15 mouse cellular contexts compared by ENCODE assay signal in the genomic region with DNA sequence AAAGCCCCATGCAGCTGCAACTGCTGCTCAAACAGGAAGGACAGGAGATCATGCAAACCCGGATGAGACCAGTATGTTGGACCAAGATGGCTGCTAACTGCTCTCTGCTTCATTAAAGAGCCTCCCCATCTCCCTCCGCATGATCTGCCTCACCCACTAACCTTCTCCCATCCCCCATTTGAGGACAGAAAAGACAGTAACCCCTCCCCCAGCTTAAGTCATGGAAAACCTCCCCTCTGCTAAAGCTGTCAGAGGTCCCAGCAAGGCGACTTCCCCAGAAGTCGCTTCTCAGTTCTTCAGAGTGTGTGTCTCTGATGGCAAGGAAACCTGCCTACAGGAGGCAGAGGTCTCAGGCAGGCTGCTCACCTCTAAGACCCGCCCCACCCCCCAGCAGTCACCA. TPM values are rescaled to one million over a fixed set of nuclear protein-coding genes. Genes with fewer than 3 reads are reported as not detected.
A peak's percentile ranks its signal among the peaks of the same experiment; 100 is the strongest.
DNase-seq lines count a peak whose midpoint lies in the region; ATAC-seq and TF ChIP-seq lines count a peak whose summit lies in the region.
"Had no signal": no experiment of that assay in that cellular context is flagged by ENCODE, and none has a peak within 500 bp of the region (broad histone marks: within the 10 kb centered on the region; RNA-seq: fewer than 3 reads in every experiment).

No protein-coding gene starts in this region.

- H3K4me1 ChIP-seq in heart, embryonic 10.5 days, result peaks cover 25% of the 10 kb centered on the region
- H3K4me1 ChIP-seq in ES-E14 (ENCODE audit: control insufficient read depth in 2 of 2, insufficient read depth in 2 of 2, low read length in 2 of 2, poor library complexity in 1 of 2), result peaks cover 0 to 27% of the 10 kb centered on the region in 2 experiments; a peak in 2 of 4 replicates
- peaks cover 9% of the 10 kb centered on the region for H3K4me1 ChIP-seq in forebrain, postnatal 0 days (ENCODE audit: insufficient read depth)
- H3K4me1 ChIP-seq in midbrain, embryonic 14.5 days (ENCODE audit: control insufficient read depth, insufficient read depth, low read length), result peaks cover 15% of the 10 kb centered on the region
- H3K4me1 ChIP-seq in liver, postnatal 0 days (ENCODE audit: insufficient read depth), result no peaks in the 10 kb centered on the region

- intact Hi-C loops in heart, postnatal 14 days (cut with DNase I), result loop anchor here (5.0 to 10.0 kb wide), 2 partner anchors 141 to 584 kb away; a partner anchor contains a TSS

- no peak for DNase-seq in heart, embryonic 10.5 days (ENCODE audit: low spot score)
- no peak for DNase-seq in heart, postnatal 14 days
- no peak for DNase-seq in ES-E14 (ENCODE audit: low read depth, low spot score)
- DNase-seq in forebrain, postnatal 0 days, result no peak
- DNase-seq in midbrain, embryonic 14.5 days, result peak; percentile 13
- no peak for DNase-seq in liver, postnatal 0 days
- DNase-seq in adrenal gland, adult (ENCODE audit: inconsistent age in 2 of 2, low spot score in 1 of 2), result no peak
- no peak for DNase-seq in left cerebral cortex, adult 18-20 months (ENCODE audit: low spot score in 2 of 2)
- DNase-seq: adrenal gland, postnatal 36 days; kidney, adult 8-10 months; lung, postnatal 14 days; spleen, adult 18-20 months had no signal

- no peaks in the 10 kb centered on the region for H3K36me3 ChIP-seq in heart, embryonic 10.5 days
- no peaks in the 10 kb centered on the region for H3K36me3 ChIP-seq in ES-E14 (ENCODE audit: control insufficient read depth, insufficient read depth, low read length, poor library complexity, severe bottlenecking)
- no peaks in the 10 kb centered on the region for H3K36me3 ChIP-seq in forebrain, postnatal 0 days (ENCODE audit: insufficient read depth)
- H3K36me3 ChIP-seq in midbrain, embryonic 14.5 days (ENCODE audit: control insufficient read depth, insufficient read depth, low read length), result no peaks in the 10 kb centered on the region
- no peaks in the 10 kb centered on the region for H3K36me3 ChIP-seq in liver, postnatal 0 days (replicated peaks; ENCODE audit: insufficient read depth, low read length)

- TF ChIP-seq EP300 in liver, postnatal 0 days (IDR thresholded peaks at IDR 0.05; ENCODE audit: low read depth), result no peak

- H3K27me3 ChIP-seq in heart, embryonic 10.5 days (ENCODE audit: insufficient read depth, poor library complexity, severe bottlenecking), result no peaks in the 10 kb centered on the region
- no peaks in the 10 kb centered on the region for H3K27me3 ChIP-seq in forebrain, postnatal 0 days (ENCODE audit: insufficient read depth, low read length)
- H3K27me3 ChIP-seq in midbrain, embryonic 14.5 days (ENCODE audit: control insufficient read depth, insufficient read depth, low read length), result no peaks in the 10 kb centered on the region
- H3K27me3 ChIP-seq in liver, postnatal 0 days (ENCODE audit: insufficient read depth, low read length), result no peaks in the 10 kb centered on the region

- H3K9ac ChIP-seq in ES-E14 (ENCODE audit: insufficient read depth, low read depth, low read length, poor library complexity, severe bottlenecking), result no peak overlapping the region
- H3K9ac ChIP-seq in forebrain, postnatal 0 days, result no peak overlapping the region
- H3K9ac ChIP-seq in midbrain, embryonic 14.5 days (replicated peaks; ENCODE audit: low read length), result no peak overlapping the region
- H3K9ac ChIP-seq in liver, postnatal 0 days (replicated peaks), result no peak overlapping the region
- H3K9ac ChIP-seq: liver, embryonic 14.5 days had no signal

- H3K27ac ChIP-seq in heart, embryonic 10.5 days, result 0 out of 2 replicates have a peak overlapping the region, but pooled peaks have one; percentile 23
- H3K27ac ChIP-seq in ES-E14 (ENCODE audit: insufficient read depth, low read depth, low read length, poor library complexity, severe bottlenecking), result peak overlapping the region; percentile 52; the same call in 1 of the 2 replicates
- H3K27ac ChIP-seq in forebrain, postnatal 0 days (ENCODE audit: low read depth, low read length), result peak overlapping the region; percentile 92
- H3K27ac ChIP-seq in midbrain, embryonic 14.5 days (replicated peaks; ENCODE audit: low read depth, low read length), result peak overlapping the region; percentile 90
- H3K27ac ChIP-seq in liver, postnatal 0 days (ENCODE audit: low read depth), result no peak overlapping the region
- H3K27ac ChIP-seq: liver, embryonic 14.5 days had no signal

- no peak overlapping the region for H3K4me2 ChIP-seq in forebrain, postnatal 0 days (ENCODE audit: low read depth)
- no peak overlapping the region for H3K4me2 ChIP-seq in midbrain, embryonic 14.5 days (ENCODE audit: low read length)
- H3K4me2 ChIP-seq in liver, postnatal 0 days (ENCODE audit: low read depth, low read length), result no peak overlapping the region

- no peak overlapping the region for H3K4me3 ChIP-seq in heart, embryonic 10.5 days
- H3K4me3 ChIP-seq in ES-E14 (ENCODE audit: insufficient read depth in 1 of 2, low read depth in 1 of 2, low read length in 2 of 2, poor library complexity in 1 of 2, severe bottlenecking in 1 of 2), result no peak overlapping the region
- no peak overlapping the region for H3K4me3 ChIP-seq in forebrain, postnatal 0 days (ENCODE audit: low read depth, low read length)
- H3K4me3 ChIP-seq in midbrain, embryonic 14.5 days (replicated peaks; ENCODE audit: low read depth, low read length), result no peak overlapping the region
- H3K4me3 ChIP-seq in liver, postnatal 0 days (ENCODE audit: low read depth, low read length), result no peak overlapping the region
- H3K4me3 ChIP-seq: erythroblast, embryonic 14.5 days had no signal

- peak; percentile 8; the same call in 1 of the 2 replicates for ATAC-seq in forebrain, postnatal 0 days
- ATAC-seq in midbrain, embryonic 14.5 days (ENCODE audit: low FRiP score, low TSS enrichment), result no peak
- ATAC-seq in liver, postnatal 0 days, result no peak

- TF ChIP-seq CTCF in forebrain, postnatal 0 days (IDR thresholded peaks at IDR 0.05; ENCODE audit: low read depth), result no peak
- no peak for TF ChIP-seq CTCF in liver, postnatal 0 days (IDR thresholded peaks at IDR 0.05; ENCODE audit: low read depth)

- in situ Hi-C loops in ES-E14 (cut with MboI; ENCODE audit: low sequenced_read_pairs in 2 of 2, unreplicated experiment in 2 of 2), result no loop called here

- H3K9me3 ChIP-seq in heart, embryonic 10.5 days, result no peaks in the 10 kb centered on the region
- no peaks in the 10 kb centered on the region for H3K9me3 ChIP-seq in ES-E14 (ENCODE audit: control insufficient read depth, insufficient read depth, low read depth, low read length)
- no peaks in the 10 kb centered on the region for H3K9me3 ChIP-seq in forebrain, postnatal 0 days (ENCODE audit: low read length)
- no peaks in the 10 kb centered on the region for H3K9me3 ChIP-seq in midbrain, embryonic 14.5 days (ENCODE audit: control insufficient read depth, low read length)
- H3K9me3 ChIP-seq in liver, postnatal 0 days (ENCODE audit: low read length), result no peaks in the 10 kb centered on the region

- WGBS in heart, embryonic 10.5 days, result 32% methylated on average over 5 of the region's 5 CpGs
- 40% methylated on average over 5 of the region's 5 CpGs for WGBS in forebrain, postnatal 0 days
- 42% methylated on average over 5 of the region's 5 CpGs for WGBS in midbrain, embryonic 14.5 days
- 47% methylated on average over 5 of the region's 5 CpGs for WGBS in liver, postnatal 0 days (ENCODE audit: insufficient replicate concordance)

TF ChIP-seq in ES-E14, 5 proteins besides CTCF, POLR2A, EP300 and RAD21:
- TF ChIP-seq ZNF384 (IDR thresholded peaks at IDR 0.05; ENCODE audit: low read depth, low read length), result no peak
- no peak for TF ChIP-seq ZC3H11A (IDR thresholded peaks at IDR 0.05; ENCODE audit: borderline replicate concordance, low read depth, low read length)
- TF ChIP-seq MAFK (IDR thresholded peaks at IDR 0.05; ENCODE audit: insufficient read depth, low read depth, low read length), result no peak
- no peak for TF ChIP-seq HCFC1 (IDR thresholded peaks at IDR 0.05; ENCODE audit: borderline replicate concordance, insufficient read depth, low read length)
- TF ChIP-seq CHD2 (IDR thresholded peaks at IDR 0.05; ENCODE audit: low read depth, low read length), result no peak

RNA-seq across cellular contexts. Expression of a gene that starts 35.8 kb away (rescaled TPM):
- 7.8 and 10.9 TPM in 2 replicates for polyA plus RNA-seq in heart, embryonic 10.5 days (2016; fragmentation: Nextera tagmentation; extraction: Ambion mirVana)
- 10 to 100 TPM; 33.9 to 38.5 TPM for total RNA-seq in heart, postnatal 14 days (2021)
- 18.6 and 19.6 TPM in 2 replicates for total RNA-seq in ES-E14 (2012; rRNA removed)
- 69.0 and 85.8 TPM in 2 replicates for total RNA-seq in forebrain, postnatal 0 days (2014; rRNA removed)
- 13.9 and 17.4 TPM in 2 replicates for polyA plus RNA-seq in forebrain, postnatal 0 days (2015; fragmentation: Nextera tagmentation; extraction: Ambion mirVana)
- 39.0 and 43.4 TPM in 2 replicates for polyA plus RNA-seq in midbrain, embryonic 14.5 days (2014; fragmentation: Nextera tagmentation; extraction: Ambion mirVana)
- polyA plus RNA-seq in liver, postnatal 0 days (2015; fragmentation: Nextera tagmentation; extraction: Ambion mirVana), result 1.9 and 2.3 TPM in 2 replicates
- total RNA-seq in left cerebral cortex, adult 18-20 months (2021), result 10 to 100 TPM; 63.2 to 68.7 TPM
- total RNA-seq: granulocyte monocyte progenitor cell, adult 5-6 weeks had no signal
- polyA plus RNA-seq: erythroblast, embryonic 14.5 days had no signal

RNA-seq across cellular contexts. Expression of a gene that starts 40.9 kb away (rescaled TPM):
- 0.74 and 1.4 TPM in 2 replicates for polyA plus RNA-seq in heart, embryonic 10.5 days (2016; fragmentation: Nextera tagmentation; extraction: Ambion mirVana)
- not detected for total RNA-seq in heart, postnatal 14 days (2021)
- 0.76 and 1.7 TPM in 2 replicates for total RNA-seq in ES-E14 (2012; rRNA removed)
- 64.2 and 65.8 TPM in 2 replicates for total RNA-seq in forebrain, postnatal 0 days (2014; rRNA removed)
- polyA plus RNA-seq in forebrain, postnatal 0 days (2015; fragmentation: Nextera tagmentation; extraction: Ambion mirVana), result 123 and 127 TPM in 2 replicates
- polyA plus RNA-seq in midbrain, embryonic 14.5 days (2014; fragmentation: Nextera tagmentation; extraction: Ambion mirVana), result 73.5 and 86.4 TPM in 2 replicates
- 0.11 TPM in 2 replicates for polyA plus RNA-seq in liver, postnatal 0 days (2015; fragmentation: Nextera tagmentation; extraction: Ambion mirVana)
- total RNA-seq in left cerebral cortex, adult 18-20 months (2021), result 100 to 1,000 TPM; 271 to 301 TPM
- total RNA-seq: granulocyte monocyte progenitor cell, adult 5-6 weeks had no signal
- polyA plus RNA-seq: erythroblast, embryonic 14.5 days; liver, embryonic 14.5 days had no signal

Comparison
In these comparisons a context has a peak if more than half of its experiments do, and no peak if none do; other contexts are left out.
1. RNA of a gene that starts 40.9 kb away (total RNA-seq): 271 to 301 TPM in left cerebral cortex, adult 18-20 months and 64.2 to 65.8 TPM in forebrain, postnatal 0 days; 0.76 to 1.7 TPM in ES-E14 and not detected in heart, postnatal 14 days; every median in the first group is over 10 times any median in the second.